ENCODE assay signal across 13 mouse cellular contexts in the genomic region with DNA sequence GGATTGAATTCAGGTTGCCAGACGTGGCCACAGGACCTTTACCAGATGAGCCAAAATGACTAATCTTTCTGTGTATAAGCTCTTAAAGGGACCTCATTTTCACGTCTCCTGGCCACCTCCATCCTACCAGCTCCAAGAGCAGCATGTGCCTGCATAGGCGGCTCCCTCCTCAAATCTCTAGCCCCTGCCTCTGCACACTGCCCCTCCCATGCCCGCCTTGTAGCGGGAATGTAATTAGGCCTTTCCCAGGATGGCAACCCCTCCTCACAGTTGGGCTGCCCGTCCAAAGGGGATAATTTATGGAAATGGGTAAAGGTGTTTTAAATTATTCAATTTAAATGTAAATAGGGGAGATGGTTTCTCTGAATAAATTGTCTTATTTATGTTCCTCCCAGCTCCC.
"Had no signal": no experiment of that assay in that cellular context is flagged by ENCODE, and none has a peak within 500 bp of the region (broad histone marks: within the 10 kb centered on the region; RNA-seq: fewer than 3 reads in every experiment).

No protein-coding gene starts in this region.

- DNase-seq: kidney, postnatal 10 days; kidney, postnatal 4 days; left cerebral cortex, postnatal 4 days; lung, adult 18-20 months; retina, postnatal 1 day; right cerebral cortex, postnatal 4 days; spleen, adult 18-20 months; thymus, adult 18-20 months; thymus, postnatal 14 days had no signal

- H3K4me3 ChIP-seq: layer of hippocampus, adult 2 months; limb, embryonic 13.5 days; midbrain, embryonic 12.5 days had no signal

- H3K27ac ChIP-seq: layer of hippocampus, adult 2 months; limb, embryonic 13.5 days; liver, embryonic 14.5 days; midbrain, embryonic 12.5 days had no signal

- H3K4me2 ChIP-seq: limb, embryonic 13.5 days; midbrain, embryonic 12.5 days had no signal

- H3K9me3 ChIP-seq: limb, embryonic 13.5 days; midbrain, embryonic 12.5 days had no signal

- H3K9ac ChIP-seq: limb, embryonic 13.5 days; liver, embryonic 14.5 days; midbrain, embryonic 12.5 days had no signal

- H3K36me3 ChIP-seq: limb, embryonic 13.5 days; midbrain, embryonic 12.5 days had no signal
